Mouse (Mus musculus) C2C12 (cell line): ENCODE data around the gene Ctr9. TPM values are rescaled to one million over a fixed set of nuclear protein-coding genes. Genes with fewer than 3 reads are reported as not detected.

Source experiments
- H3K27me3 ChIP-seq: one replicate; pipeline ENCODE4 v1.6.1; 2011; ENCODE audit not compliant: control insufficient read depth, insufficient read depth, insufficient read length
- H3K36me3 ChIP-seq: one replicate; pipeline ENCODE4 v1.6.1; 2011; ENCODE audit not compliant: control insufficient read depth, insufficient read depth
- H3K4me3 ChIP-seq: one replicate; pipeline ENCODE4 v1.5.1; 2011; ENCODE audit warnings: mild to moderate bottlenecking, control low read depth; ENCODE audit not compliant: poor library complexity, insufficient read depth, severe bottlenecking
- H3K79me2 ChIP-seq: one replicate; pipeline ENCODE4 v1.6.1; 2011; ENCODE audit not compliant: control insufficient read depth, insufficient read depth
- H3K79me3 ChIP-seq: one replicate; pipeline ENCODE4 v1.6.1; 2011; ENCODE audit warnings: low read depth, control low read depth
- H3ac ChIP-seq: one replicate; pipeline ENCODE3; 2011; ENCODE audit warnings: low read depth; ENCODE audit not compliant: control insufficient read depth, insufficient read length
- CEBPB ChIP-seq: IDR thresholded peaks from one replicate; pipeline ENCODE4 v1.6.1; 2011; ENCODE audit warnings: low read depth, mild to moderate bottlenecking, control low read depth, moderate library complexity
- CTCF ChIP-seq: IDR thresholded peaks from one replicate; pipeline ENCODE4 v1.5.1; 2011; ENCODE audit not compliant: control insufficient read depth, insufficient read depth, insufficient read length
- FOSL1 ChIP-seq: IDR thresholded peaks from one replicate; pipeline ENCODE4 v1.8.0; 2011; ENCODE audit warnings: mild to moderate bottlenecking, low read length; ENCODE audit not compliant: poor library complexity, insufficient read depth, severe bottlenecking
- MAX ChIP-seq: IDR thresholded peaks from one replicate; pipeline ENCODE4 v1.6.1; 2011; ENCODE audit warnings: mild to moderate bottlenecking, control low read depth
- MYOD1 ChIP-seq: IDR thresholded peaks from one replicate; pipeline ENCODE4 v1.6.1; 2011; ENCODE audit warnings: low read depth; ENCODE audit not compliant: control insufficient read depth, insufficient read length
- MYOG ChIP-seq: IDR thresholded peaks from one replicate; pipeline ENCODE4 v1.6.1; 2011; ENCODE audit not compliant: control insufficient read depth, insufficient read length; ENCODE audit errors: extremely low read depth
- USF1 ChIP-seq: IDR thresholded peaks from one replicate; pipeline ENCODE4 v1.6.1; 2011; ENCODE audit warnings: low read depth, mild to moderate bottlenecking, control low read depth, moderate library complexity
- polyA plus RNA-seq: library from polyadenylated mRNA; unstranded; fragments of >200 nt; fragmentation: generic; extraction: Trizol; gene quantifications from one replicate; pipeline ENCODE4 v1.2.1, GENCODE M21; 2012; ENCODE audit warnings: missing spikeins

Ctr9 gene
- polyA plus RNA-seq, 1 experiment = 19.0 TPM

DNA sequence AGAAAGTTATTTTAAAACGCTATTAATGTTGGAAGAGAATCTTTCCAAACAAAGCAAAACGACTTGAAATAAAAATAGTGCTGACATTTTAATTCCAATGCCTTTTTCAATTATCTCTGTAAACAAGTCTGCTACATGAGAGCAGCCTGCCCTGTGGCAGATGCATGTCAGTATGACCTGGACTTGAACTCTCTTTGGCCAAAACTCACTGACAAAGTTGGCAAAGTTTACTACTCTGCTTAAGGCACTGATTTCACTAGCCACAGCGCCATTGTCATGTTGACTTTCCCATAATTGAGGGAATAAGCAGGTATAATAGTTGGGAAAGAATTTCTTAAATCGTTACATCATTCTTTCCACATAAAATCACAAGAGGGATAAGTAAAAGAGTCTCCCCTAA is 7.9 kb upstream of the Ctr9 start:
- H3K4me3 ChIP-seq = no peak overlapping the region
- TF ChIP-seq MAX (no peak), CTCF (no peak), MYOG (no peak), FOSL1 (no peak), MYOD1 (no peak), USF1 (no peak), CEBPB (no peak)
- H3K36me3 ChIP-seq = no peaks in the 10 kb centered on the region
- H3K79me2 ChIP-seq = no peaks in the 10 kb centered on the region
- H3K79me3 ChIP-seq = no peaks in the 10 kb centered on the region
- peaks cover 1% of the 10 kb centered on the region for H3K27me3 ChIP-seq
- H3ac ChIP-seq = no peak overlapping the region

DNA sequence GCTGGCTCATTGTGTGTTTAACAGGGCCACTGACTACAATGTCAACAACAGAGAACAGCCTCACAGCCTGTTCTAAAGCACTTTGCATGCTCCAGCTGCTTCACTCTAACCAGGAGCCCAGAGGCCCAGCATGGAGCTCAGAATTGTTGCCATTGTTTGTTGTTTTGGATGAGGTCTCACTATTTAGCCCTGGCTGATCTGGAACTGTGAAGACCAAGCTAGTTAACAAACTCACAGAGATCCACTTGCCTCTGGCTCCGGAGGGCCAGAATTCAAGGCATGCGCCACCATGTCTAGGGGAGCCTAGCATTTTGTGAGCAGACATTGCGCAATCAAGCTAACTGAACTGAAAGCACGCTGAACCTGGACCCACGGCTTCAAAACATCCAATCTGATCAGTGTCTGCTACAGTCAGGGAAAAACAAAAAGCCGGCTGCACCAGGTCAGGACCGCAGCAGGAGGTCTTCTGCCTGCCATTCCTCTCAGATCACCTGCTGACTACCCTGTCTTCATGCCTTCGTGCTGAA is 4.6 kb upstream of the Ctr9 start:
- H3K4me3 ChIP-seq = no peak overlapping the region
- H3ac ChIP-seq = no peak overlapping the region
- H3K79me3 ChIP-seq = no peaks in the 10 kb centered on the region
- no peaks in the 10 kb centered on the region for H3K27me3 ChIP-seq
- no peaks in the 10 kb centered on the region for H3K36me3 ChIP-seq
- H3K79me2 ChIP-seq = peaks cover 2% of the 10 kb centered on the region
- TF ChIP-seq FOSL1 (no peak), MYOG (no peak), CEBPB (peak; percentile 91), CTCF (no peak), MYOD1 (no peak)

DNA sequence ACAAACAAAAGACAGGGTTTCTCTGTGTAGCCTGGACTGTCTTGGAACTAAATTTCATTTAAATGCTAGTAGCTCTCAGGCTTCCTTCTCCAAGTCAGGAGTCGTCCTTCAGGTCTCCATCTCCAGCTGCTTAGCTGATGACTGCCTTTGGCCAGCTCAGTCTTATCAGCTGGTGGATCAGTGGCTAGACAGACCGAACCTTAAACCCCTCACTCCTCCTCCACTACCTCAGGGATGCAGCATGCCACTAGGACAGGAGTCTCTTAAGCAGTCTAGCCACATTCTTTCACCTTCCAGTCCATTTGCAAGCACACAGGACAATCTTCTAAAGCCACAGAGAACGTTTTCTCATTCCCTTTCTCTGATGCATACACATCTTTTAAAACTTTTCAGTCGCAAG is 3.8 kb upstream of the Ctr9 start:
- Histone ChIP-seq H3K27me3 (no peaks in the 10 kb centered on the region), H3K4me3 (no peak overlapping the region), H3ac (no peak overlapping the region), H3K79me2 (peaks cover 10% of the 10 kb centered on the region), H3K36me3 (no peaks in the 10 kb centered on the region), H3K79me3 (peaks cover 7% of the 10 kb centered on the region)
- no peak for TF ChIP-seq MYOD1

DNA sequence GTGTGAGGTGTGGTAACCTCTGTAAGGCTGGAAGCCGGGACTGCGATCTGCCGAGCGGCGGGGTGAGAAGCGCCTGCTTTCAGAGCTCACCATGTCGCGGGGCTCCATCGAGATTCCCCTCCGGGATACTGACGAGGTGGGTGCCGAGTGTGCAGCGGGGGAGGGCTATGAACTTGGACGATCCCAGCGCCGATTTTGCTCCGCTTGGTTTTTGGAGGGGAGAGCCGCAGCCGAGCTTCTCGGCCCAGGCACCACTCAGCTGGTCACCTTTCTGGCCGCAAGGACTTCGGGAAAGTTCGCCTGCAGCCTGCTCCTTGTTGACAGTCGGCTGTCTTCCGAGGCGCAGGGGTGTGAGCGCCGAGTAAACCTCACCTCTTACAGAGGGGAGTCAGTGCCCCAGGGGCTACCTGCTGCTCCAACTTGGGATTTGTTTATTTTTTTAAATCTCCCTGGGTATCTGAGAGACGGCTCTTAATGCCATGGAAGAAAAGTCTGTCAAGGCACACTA is 349 bp downstream of the Ctr9 start:
- peaks cover 38% of the 10 kb centered on the region for H3K79me2 ChIP-seq
- TF ChIP-seq CTCF = no peak
- TF ChIP-seq MYOD1 = no peak
- no peak for TF ChIP-seq MYOG
- no peak for TF ChIP-seq USF1
- no peak for TF ChIP-seq MAX
- no peak for TF ChIP-seq FOSL1
- no peak for TF ChIP-seq CEBPB
- H3ac ChIP-seq = peak overlapping the region; percentile 82
- peak overlapping the region; percentile 72 for H3K4me3 ChIP-seq
- peaks cover 17% of the 10 kb centered on the region for H3K79me3 ChIP-seq
- peaks cover 18% of the 10 kb centered on the region for H3K36me3 ChIP-seq
- no peaks in the 10 kb centered on the region for H3K27me3 ChIP-seq

DNA sequence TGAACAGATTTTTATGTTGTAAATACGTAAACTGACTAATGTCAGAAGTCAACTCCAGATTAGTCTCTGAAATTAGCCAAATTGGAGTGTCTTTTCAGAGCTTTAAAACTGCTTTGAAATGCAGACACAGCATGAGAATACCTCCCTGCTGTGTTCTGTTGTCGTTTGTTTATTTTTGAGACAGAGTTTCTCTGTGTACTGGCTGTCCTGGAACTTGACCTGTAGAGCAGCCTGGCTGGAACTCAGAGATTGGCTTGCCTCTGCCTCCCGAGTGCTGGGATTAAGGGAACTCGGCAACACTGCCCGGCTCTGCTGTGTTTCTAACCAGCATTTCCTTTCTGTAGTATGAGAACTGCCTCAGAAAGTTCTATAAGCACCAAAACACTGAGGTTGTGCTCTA is 20.2 kb downstream of the Ctr9 start:
- Histone ChIP-seq H3K79me3 (no peaks in the 10 kb centered on the region), H3K4me3 (no peak overlapping the region), H3ac (no peak overlapping the region), H3K36me3 (peaks cover 75% of the 10 kb centered on the region), H3K27me3 (no peaks in the 10 kb centered on the region), H3K79me2 (no peaks in the 10 kb centered on the region)
- TF ChIP-seq USF1 = no peak
- TF ChIP-seq MYOD1 = no peak
- no peak for TF ChIP-seq CTCF
- TF ChIP-seq MAX = no peak

DNA sequence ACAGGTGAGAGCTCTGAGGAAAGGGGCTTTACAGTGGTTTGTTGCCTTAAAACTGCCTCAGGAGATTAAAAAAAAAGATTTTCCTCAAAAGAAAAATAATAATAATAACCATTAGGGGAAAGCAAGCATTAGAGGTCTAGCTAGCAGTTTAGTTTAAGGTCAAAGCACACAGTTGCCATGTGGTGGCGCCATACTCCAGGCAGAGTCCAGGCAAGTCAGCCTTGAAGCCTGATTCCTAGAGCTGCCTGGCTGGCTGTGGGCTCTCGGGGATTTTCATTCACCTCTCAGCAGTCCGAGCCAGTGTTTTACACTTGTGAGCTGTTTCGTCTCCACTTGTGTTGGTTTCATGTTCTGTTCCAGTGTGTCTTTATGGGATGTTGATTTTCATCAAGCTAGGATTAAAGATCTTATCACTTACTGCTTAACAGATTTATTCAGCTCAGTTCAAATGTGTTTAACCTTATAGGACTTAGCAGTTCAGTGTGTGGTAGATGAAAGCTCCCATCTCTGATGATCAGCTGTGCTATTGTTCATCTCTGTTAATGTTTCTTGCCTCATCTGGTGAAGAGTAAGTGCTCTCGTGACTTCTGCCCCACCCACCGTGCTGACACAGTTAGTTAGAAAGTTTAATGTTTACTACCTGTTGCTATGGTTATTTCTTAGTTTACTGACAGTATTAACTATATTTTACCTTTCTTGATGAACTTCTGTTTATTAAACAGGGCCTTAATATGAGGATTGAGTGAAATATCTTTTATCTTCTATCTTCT is 21.1 kb downstream of the Ctr9 start:
- H3ac ChIP-seq = no peak overlapping the region
- H3K36me3 ChIP-seq = peaks cover 75% of the 10 kb centered on the region
- TF ChIP-seq CTCF = peak; percentile 62
- no peak for TF ChIP-seq MAX

More for the DNA sequence above, 21.1 kb downstream of the Ctr9 start:
- H3K79me2 ChIP-seq = no peaks in the 10 kb centered on the region
- H3K79me3 ChIP-seq = no peaks in the 10 kb centered on the region
- no peak overlapping the region for H3K4me3 ChIP-seq
- no peaks in the 10 kb centered on the region for H3K27me3 ChIP-seq
